Mouse (Mus musculus) cortical plate, adult 2 months (tissue): ENCODE measurements around the gene Twnk. TPM values are rescaled to one million over a fixed set of nuclear protein-coding genes. Genes with fewer than 3 reads are reported as not detected.

Source experiments
- H3K27ac ChIP-seq: fragments of 200-500 bp; 2 replicates; pipeline ENCODE4 v1.5.1; 2012; ENCODE audit warnings: low read length, control low read depth, inconsistent platforms; ENCODE audit not compliant: insufficient read depth
- H3K4me1 ChIP-seq: fragments of 200-500 bp; 2 replicates; pipeline ENCODE4 v1.6.1; 2011; ENCODE audit warnings: low read length; ENCODE audit not compliant: control insufficient read depth, insufficient read depth
- H3K4me3 ChIP-seq: fragments of 200-500 bp; 2 replicates; pipeline ENCODE4 v1.5.1; 2011; ENCODE audit warnings: mild to moderate bottlenecking, low read length, control low read depth; ENCODE audit not compliant: insufficient read depth
- CTCF ChIP-seq: fragments of 200-500 bp; IDR thresholded peaks from 2 replicates; pipeline ENCODE4 v1.5.1; 2011; ENCODE audit warnings: mild to moderate bottlenecking, control low read depth, low read length; ENCODE audit not compliant: insufficient read depth; ENCODE audit errors: extremely low read depth
- POLR2A ChIP-seq: fragments of 200-500 bp; IDR thresholded peaks from 2 replicates; pipeline ENCODE4 v1.6.1; 2011; ENCODE audit warnings: mild to moderate bottlenecking, low read length, control low read depth; ENCODE audit not compliant: insufficient read depth; ENCODE audit errors: extremely low read depth
- polyA plus RNA-seq: library from polyadenylated mRNA; depleted of rRNA; stranded (reverse); fragments of >200 nt; gene quantifications from 2 replicates; pipeline ENCODE4 v1.2.3, GENCODE M21; 2012; rRNA removed

Twnk gene
- polyA plus RNA-seq, 1 experiment: 10.7 TPM

DNA sequence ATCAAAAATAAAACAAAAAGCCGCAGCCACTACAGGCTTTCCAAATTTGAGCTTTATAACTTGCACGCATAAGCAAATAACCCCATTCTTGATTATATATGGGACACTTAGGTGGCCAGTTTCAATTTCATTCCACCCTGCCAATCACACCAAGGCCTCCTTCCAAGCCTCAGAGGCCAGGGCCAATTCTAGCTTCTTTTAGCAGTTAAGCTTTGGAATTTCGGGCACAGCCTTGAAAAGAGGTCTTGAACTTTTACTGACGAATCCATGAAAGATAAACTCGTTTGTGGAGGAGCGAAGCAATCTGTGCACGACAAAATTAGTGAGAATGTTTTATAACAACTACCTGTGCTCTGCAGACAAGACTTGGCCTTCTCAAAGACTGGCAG lies 52.3 kb downstream of the Twnk start:
- H3K4me3 ChIP-seq: peak overlapping the region; percentile 63
- peaks cover 7% of the 10 kb centered on the region for H3K4me1 ChIP-seq
- peak overlapping the region; percentile 14 for H3K27ac ChIP-seq
- TF ChIP-seq POLR2A: no peak
- TF ChIP-seq CTCF: no peak

- peak overlapping the region; percentile 63 for H3K4me3 ChIP-seq
- no peak for TF ChIP-seq CTCF
- peak; percentile 74; the same call in 1 of the 2 replicates for TF ChIP-seq POLR2A
- peaks cover 7% of the 10 kb centered on the region for H3K4me1 ChIP-seq
- H3K27ac ChIP-seq: peak overlapping the region; percentile 95
These were observed 52.8 kb downstream of the Twnk start for GRCm38 (mm10) chr19:45058113-45058839.

DNA sequence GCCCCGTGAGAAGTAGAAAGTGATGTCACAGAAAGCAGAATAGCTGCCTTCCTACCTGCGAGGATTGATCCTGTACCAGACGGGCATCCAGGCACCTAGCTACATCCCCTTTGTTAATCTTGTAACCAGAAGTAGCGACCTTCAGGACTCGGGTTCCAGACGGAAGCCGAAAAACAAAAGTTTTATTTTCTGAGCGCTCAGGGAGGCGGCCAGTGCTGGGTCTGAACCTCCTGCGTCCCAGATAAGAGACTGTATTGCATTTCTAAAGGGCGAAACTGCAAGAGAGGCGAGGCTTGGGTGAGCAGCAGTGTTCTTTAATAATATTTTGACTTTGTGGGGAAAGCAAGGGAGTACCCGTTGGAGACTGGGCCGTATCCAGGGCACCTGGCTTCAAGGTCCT lies 53.4 kb downstream of the Twnk start:
- TF ChIP-seq POLR2A (no peak), CTCF (no peak)
- Histone ChIP-seq H3K4me1 (peaks cover 7% of the 10 kb centered on the region), H3K4me3 (peak overlapping the region; percentile 63), H3K27ac (peak overlapping the region; percentile 73)

Other genes starting within 250 kb of the Twnk start
- gene Pax2, start 249.6 kb upstream of the Twnk start, polyA plus RNA-seq: 0.06 and 0.13 TPM in 2 replicates
- 40.8 and 44.3 TPM in 2 replicates for gene Slf2, start 74.5 kb upstream of the Twnk start, polyA plus RNA-seq
- gene Sema4g, start 16.6 kb upstream of the Twnk start, polyA plus RNA-seq: 26.5 and 27.8 TPM in 2 replicates
- gene Mrpl43, start 779 bp downstream of the Twnk start, polyA plus RNA-seq: 68.3 and 70.8 TPM in 2 replicates
- gene Lzts2, start 8.8 kb downstream of the Twnk start, polyA plus RNA-seq: 39.3 and 40.1 TPM in 2 replicates
- 7.5 and 8.8 TPM in 2 replicates for gene Pdzd7, start 40.1 kb downstream of the Twnk start, polyA plus RNA-seq
- 113 and 119 TPM in 2 replicates for gene Sfxn3, start 41.8 kb downstream of the Twnk start, polyA plus RNA-seq
- 6.8 and 9.1 TPM in 2 replicates for gene Kazald1, start 69.6 kb downstream of the Twnk start, polyA plus RNA-seq
- not detected in 2 replicates for gene Tlx1, start 145.0 kb downstream of the Twnk start, polyA plus RNA-seq
- gene Lbx1, start 230.1 kb downstream of the Twnk start, polyA plus RNA-seq: 0.04 TPM in 1 of 2 replicates, not detected in the other